10 mouse cellular contexts compared by ENCODE assay signal in the genomic region with DNA sequence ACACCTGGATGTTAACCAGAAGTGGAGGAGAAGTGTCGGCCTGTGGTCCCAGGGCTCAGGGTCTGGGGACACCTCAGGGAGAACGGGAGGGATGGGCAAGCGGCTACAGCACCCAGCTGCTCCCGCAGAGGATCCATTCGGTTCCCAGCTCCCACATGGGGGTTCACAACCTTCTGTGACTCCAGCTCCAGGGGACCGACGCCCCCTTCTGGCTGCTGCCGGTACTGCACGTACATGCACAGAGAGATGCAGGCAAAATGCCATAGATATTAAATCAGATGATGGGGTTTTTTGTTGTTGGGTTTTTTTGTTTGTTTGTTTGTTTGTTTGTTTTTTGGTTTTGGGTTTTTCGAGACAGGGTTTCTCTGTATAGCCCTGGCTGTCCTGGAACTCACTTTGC. TPM values are rescaled to one million over a fixed set of nuclear protein-coding genes. Genes with fewer than 3 reads are reported as not detected.
A peak's percentile ranks its signal among the peaks of the same experiment; 100 is the strongest.
DNase-seq lines count a peak whose midpoint lies in the region; ATAC-seq and TF ChIP-seq lines count a peak whose summit lies in the region.
"Had no signal": no experiment of that assay in that cellular context is flagged by ENCODE, and none has a peak within 500 bp of the region (broad histone marks: within the 10 kb centered on the region; RNA-seq: fewer than 3 reads in every experiment).

No protein-coding gene starts in this region.

- TF ChIP-seq RAD21 in MEL (IDR thresholded peaks at IDR 0.05; ENCODE audit: low read depth, low read length), result no peak

- TF ChIP-seq CTCF in gastrocnemius, adult 2 months (IDR thresholded peaks at IDR 0.05), result peak; percentile 71
- peak; percentile 64 to 85 (median 70) for TF ChIP-seq CTCF in MEL (IDR thresholded peaks at IDR 0.05 in 2 of 3, conservative IDR thresholded peaks at IDR 0.05 in 1 of 3; ENCODE audit: control insufficient read depth in 1 of 3, insufficient read depth in 1 of 3, low read depth in 2 of 3, low read length in 3 of 3, poor library complexity in 1 of 3, severe bottlenecking in 1 of 3)

- no peak overlapping the region for H3K4me2 ChIP-seq in midbrain, embryonic 11.5 days

- no peak for ATAC-seq in midbrain, embryonic 11.5 days (ENCODE audit: low FRiP score)
- no peak for ATAC-seq in inflammation-experienced regulatory T-cells, adult 6 months
- ATAC-seq: forebrain, embryonic 14.5 days had no signal

- no peak overlapping the region for H3K9ac ChIP-seq in midbrain, embryonic 11.5 days (ENCODE audit: low read length)
- no peak overlapping the region for H3K9ac ChIP-seq in MEL (ENCODE audit: control insufficient read depth, low read depth, low read length, poor library complexity, severe bottlenecking)

- H3K27ac ChIP-seq in gastrocnemius, adult 2 months, result no peak overlapping the region
- H3K27ac ChIP-seq in midbrain, embryonic 11.5 days (ENCODE audit: low read depth, low read length), result no peak overlapping the region
- H3K27ac ChIP-seq in midbrain, embryonic 10.5 days (replicated peaks), result no peak overlapping the region
- H3K27ac ChIP-seq in MEL (ENCODE audit: control insufficient read depth, low read depth, low read length), result no peak overlapping the region

- H3K4me3 ChIP-seq in gastrocnemius, adult 2 months, result no peak overlapping the region
- no peak overlapping the region for H3K4me3 ChIP-seq in midbrain, embryonic 11.5 days (ENCODE audit: low read depth, low read length)
- no peak overlapping the region; the same call in 1 of the 2 replicates for H3K4me3 ChIP-seq in midbrain, embryonic 10.5 days
- no peak overlapping the region for H3K4me3 ChIP-seq in MEL (ENCODE audit: control insufficient read depth in 1 of 2, insufficient read depth in 1 of 2, low read depth in 2 of 2, low read length in 2 of 2)

- 0 out of 2 replicates have a peak, but pooled peaks cover 2% of the 10 kb centered on the region for H3K4me1 ChIP-seq in midbrain, embryonic 11.5 days (ENCODE audit: control insufficient read depth, insufficient read depth, low read length)
- H3K4me1 ChIP-seq in midbrain, embryonic 10.5 days, result peaks cover 7% of the 10 kb centered on the region
- H3K4me1 ChIP-seq in MEL (ENCODE audit: control insufficient read depth in 1 of 2, insufficient read depth in 2 of 2, low read length in 2 of 2), result no peaks in the 10 kb centered on the region

- H3K36me3 ChIP-seq in midbrain, embryonic 11.5 days (ENCODE audit: control insufficient read depth, insufficient read depth, low read length), result peaks cover 15% of the 10 kb centered on the region
- peaks cover 36% of the 10 kb centered on the region for H3K36me3 ChIP-seq in midbrain, embryonic 10.5 days
- no peaks in the 10 kb centered on the region for H3K36me3 ChIP-seq in MEL (ENCODE audit: control insufficient read depth in 1 of 2, insufficient read depth in 2 of 2, low read length in 2 of 2)

- 52% methylated on average over 10 of the region's 10 CpGs for WGBS in midbrain, embryonic 11.5 days
- 53% methylated on average over 10 of the region's 10 CpGs for WGBS in midbrain, embryonic 10.5 days

- no peak for TF ChIP-seq POLR2A in MEL (IDR thresholded peaks at IDR 0.05; ENCODE audit: control insufficient read depth in 1 of 2, insufficient read depth in 1 of 2, low read depth in 1 of 2, low read length in 2 of 2, poor library complexity in 1 of 2)

- DNase-seq in gastrocnemius, adult 2 months, result no peak
- DNase-seq in gastrocnemius, postnatal 36 days, result no peak
- DNase-seq in midbrain, embryonic 11.5 days (ENCODE audit: low spot score, missing footprints), result peak; percentile 92
- DNase-seq in midbrain, embryonic 10.5 days (ENCODE audit: low spot score), result no peak
- DNase-seq in MEL (ENCODE audit: low read depth, low spot score), result peak; percentile 43
- peak; percentile 64 for DNase-seq in naive thymus-derived CD4-positive, alpha-beta T cell, adult 2 months (ENCODE audit: low read depth)
- no peak for DNase-seq in left cerebral cortex, adult 8-10 months (ENCODE audit: low spot score in 2 of 2)

- H3K79me2 ChIP-seq in MEL (ENCODE audit: control insufficient read depth, insufficient read depth, low read length, poor library complexity), result no peaks in the 10 kb centered on the region

- no peaks in the 10 kb centered on the region for H3K27me3 ChIP-seq in midbrain, embryonic 11.5 days (ENCODE audit: control insufficient read depth, insufficient read depth, low read length)
- H3K27me3 ChIP-seq in midbrain, embryonic 10.5 days (ENCODE audit: low read depth, poor library complexity, severe bottlenecking), result peaks cover 1% of the 10 kb centered on the region
- no peaks in the 10 kb centered on the region for H3K27me3 ChIP-seq in MEL (ENCODE audit: control insufficient read depth in 1 of 2, insufficient read depth in 2 of 2, low read length in 2 of 2)

- H3K9me3 ChIP-seq in midbrain, embryonic 11.5 days (ENCODE audit: control insufficient read depth, low read length), result no peaks in the 10 kb centered on the region
- H3K9me3 ChIP-seq in midbrain, embryonic 10.5 days (replicated peaks), result no peaks in the 10 kb centered on the region
- no peaks in the 10 kb centered on the region for H3K9me3 ChIP-seq in MEL (replicated peaks; ENCODE audit: insufficient read depth, low read length)

- intact Hi-C loops in gastrocnemius, adult 2 months (cut with DNase I), result loop anchor here (5.0 to 10.0 kb wide), 2 partner anchors 35 to 127 kb away; no protein-coding TSS in a partner anchor
- intact Hi-C loops in gastrocnemius, postnatal 36 days (cut with DNase I), result no loop called here

- TF ChIP-seq EP300 in MEL (IDR thresholded peaks at IDR 0.05; ENCODE audit: low read depth in 1 of 2, low read length in 2 of 2), result no peak

TF ChIP-seq in MEL, 35 proteins besides CTCF, POLR2A, EP300 and RAD21 (continues in another document):
- no peak for TF ChIP-seq USF1 (IDR thresholded peaks at IDR 0.05; ENCODE audit: low read depth, low read length)
- TF ChIP-seq TAL1 (IDR thresholded peaks at IDR 0.05; ENCODE audit: low read length), result no peak

RNA-seq across cellular contexts. Expression of gene Mex3d, which starts 9.7 kb away (rescaled TPM):
- 1 to 10 TPM; 4.7 to 5.1 TPM for total RNA-seq in gastrocnemius, adult 2 months (2021)
- total RNA-seq in gastrocnemius, postnatal 36 days (2021), result 1 to 10 TPM; 3.4 to 4.5 TPM
- 11.8 and 12.4 TPM in 2 replicates for polyA plus RNA-seq in midbrain, embryonic 11.5 days (2014; fragmentation: Nextera tagmentation; extraction: Ambion mirVana)
- 6.3 and 6.4 TPM in 2 replicates for polyA plus RNA-seq in midbrain, embryonic 10.5 days (2016; fragmentation: Nextera tagmentation; extraction: Ambion mirVana)
- 14.1 and 15.6 TPM in 2 replicates for total RNA-seq in MEL (2012; rRNA removed)
- 10 to 100 TPM in 1 of 2 experiments, not detected in 1; 18.8 TPM for polyA plus RNA-seq in MEL (2012; ENCODE audit: insufficient read depth in 1 of 2, insufficient read length in 2 of 2, low read depth in 1 of 2, low replicate concordance in 2 of 2, missing spikeins in 1 of 2)
- 1 to 10 TPM in 1 of 3 experiments, under 1 TPM in 2; 0.79 to 1.3 (median 0.79) TPM for polyA plus RNA-seq in inflammation-experienced regulatory T-cells, adult 6 months (2017; shearing (Covaris generic))
- 10 to 100 TPM; 18.9 to 20.3 (median 19.6) TPM for total RNA-seq in left cerebral cortex, adult 8-10 months (2022)

RNA-seq across cellular contexts. Expression of gene Plk5, which starts 21.5 kb away (rescaled TPM):
- under 1 TPM; 0.10 to 0.45 TPM for total RNA-seq in gastrocnemius, adult 2 months (2021)
- under 1 TPM; 0.15 to 0.20 TPM for total RNA-seq in gastrocnemius, postnatal 36 days (2021)
- polyA plus RNA-seq in midbrain, embryonic 11.5 days (2014; fragmentation: Nextera tagmentation; extraction: Ambion mirVana), result 0.05 and 0.22 TPM in 2 replicates
- polyA plus RNA-seq in midbrain, embryonic 10.5 days (2016; fragmentation: Nextera tagmentation; extraction: Ambion mirVana), result 0.12 and 0.32 TPM in 2 replicates
- 0.19 TPM in 1 of 2 replicates, not detected in the other for total RNA-seq in MEL (2012; rRNA removed)
- under 1 TPM in 1 of 2 experiments, not detected in 1; 0.19 TPM for polyA plus RNA-seq in MEL (2012; ENCODE audit: insufficient read depth in 1 of 2, insufficient read length in 2 of 2, low read depth in 1 of 2, low replicate concordance in 2 of 2, missing spikeins in 1 of 2)
- not detected for polyA plus RNA-seq in inflammation-experienced regulatory T-cells, adult 6 months (2017; shearing (Covaris generic))
- 10 to 100 TPM; 27.8 to 29.4 (median 28.7) TPM for total RNA-seq in left cerebral cortex, adult 8-10 months (2022)
- total RNA-seq: hematopoietic stem cell, adult 5-6 weeks had no signal

RNA-seq across cellular contexts. Expression of gene Mbd3, which starts 21.6 kb away (rescaled TPM):
- total RNA-seq in gastrocnemius, adult 2 months (2021), result 100 to 1,000 TPM; 105 to 116 TPM
- 10 to 100 TPM; 95.1 to 99.9 TPM for total RNA-seq in gastrocnemius, postnatal 36 days (2021)
- polyA plus RNA-seq in midbrain, embryonic 11.5 days (2014; fragmentation: Nextera tagmentation; extraction: Ambion mirVana), result 222 and 252 TPM in 2 replicates
- polyA plus RNA-seq in midbrain, embryonic 10.5 days (2016; fragmentation: Nextera tagmentation; extraction: Ambion mirVana), result 338 and 351 TPM in 2 replicates
- 81.4 and 86.9 TPM in 2 replicates for total RNA-seq in MEL (2012; rRNA removed)
- polyA plus RNA-seq in MEL (2012; ENCODE audit: insufficient read depth in 1 of 2, insufficient read length in 2 of 2, low read depth in 1 of 2, low replicate concordance in 2 of 2, missing spikeins in 1 of 2), result 100 to 1,000 TPM in 1 of 2 experiments, not detected in 1; 289 TPM
- 10 to 100 TPM; 19.2 to 30.4 (median 25.9) TPM for polyA plus RNA-seq in inflammation-experienced regulatory T-cells, adult 6 months (2017; shearing (Covaris generic))
- 100 to 1,000 TPM; 146 to 152 (median 149) TPM for total RNA-seq in left cerebral cortex, adult 8-10 months (2022)

RNA-seq across cellular contexts. Expression of gene Uqcr11, which starts 28.9 kb away (rescaled TPM):
- 1,000 to 10,000 TPM in 1 of 2 experiments, 100 to 1,000 TPM in 1; 776 to 1,068 TPM for total RNA-seq in gastrocnemius, adult 2 months (2021)
- 100 to 1,000 TPM; 825 to 866 TPM for total RNA-seq in gastrocnemius, postnatal 36 days (2021)
- 404 and 476 TPM in 2 replicates for polyA plus RNA-seq in midbrain, embryonic 11.5 days (2014; fragmentation: Nextera tagmentation; extraction: Ambion mirVana)
- polyA plus RNA-seq in midbrain, embryonic 10.5 days (2016; fragmentation: Nextera tagmentation; extraction: Ambion mirVana), result 610 and 635 TPM in 2 replicates
- total RNA-seq in MEL (2012; rRNA removed), result 879 and 935 TPM in 2 replicates
- polyA plus RNA-seq in MEL (2012; ENCODE audit: insufficient read depth in 1 of 2, insufficient read length in 2 of 2, low read depth in 1 of 2, low replicate concordance in 2 of 2, missing spikeins in 1 of 2), result 100 to 1,000 TPM in 1 of 2 experiments, not detected in 1; 481 TPM
- polyA plus RNA-seq in inflammation-experienced regulatory T-cells, adult 6 months (2017; shearing (Covaris generic)), result 100 to 1,000 TPM; 289 to 335 (median 330) TPM
- 100 to 1,000 TPM; 332 to 408 (median 366) TPM for total RNA-seq in left cerebral cortex, adult 8-10 months (2022)

RNA-seq across cellular contexts. Expression of gene Adamtsl5, which starts 29.5 kb away (rescaled TPM):
- 10 to 100 TPM; 26.2 to 43.3 TPM for total RNA-seq in gastrocnemius, adult 2 months (2021)
- 10 to 100 TPM; 27.4 to 38.1 TPM for total RNA-seq in gastrocnemius, postnatal 36 days (2021)
- 0.11 and 0.31 TPM in 2 replicates for polyA plus RNA-seq in midbrain, embryonic 11.5 days (2014; fragmentation: Nextera tagmentation; extraction: Ambion mirVana)
- polyA plus RNA-seq in midbrain, embryonic 10.5 days (2016; fragmentation: Nextera tagmentation; extraction: Ambion mirVana), result 0.48 and 0.91 TPM in 2 replicates
- total RNA-seq in MEL (2012; rRNA removed), result 2.4 and 3.9 TPM in 2 replicates
- polyA plus RNA-seq in MEL (2012; ENCODE audit: insufficient read depth in 1 of 2, insufficient read length in 2 of 2, low read depth in 1 of 2, low replicate concordance in 2 of 2, missing spikeins in 1 of 2), result 10 to 100 TPM in 1 of 2 experiments, not detected in 1; 16.5 TPM
- polyA plus RNA-seq in inflammation-experienced regulatory T-cells, adult 6 months (2017; shearing (Covaris generic)), result not detected
- 10 to 100 TPM; 10.7 to 12.1 (median 11.5) TPM for total RNA-seq in left cerebral cortex, adult 8-10 months (2022)

Comparison
In these comparisons a context has a peak if more than half of its experiments do, and no peak if none do; other contexts are left out.
1. DNase-seq: peak in midbrain, embryonic 11.5 days (single experiment), MEL (single experiment) and naive thymus-derived CD4-positive, alpha-beta T cell, adult 2 months (single experiment); none in gastrocnemius, adult 2 months (single experiment), gastrocnemius, postnatal 36 days (0 of 2), midbrain, embryonic 10.5 days (single experiment) and left cerebral cortex, adult 8-10 months (0 of 2).
2. RNA of gene Plk5, which starts 21.5 kb away (total RNA-seq): 27.8 to 29.4 TPM in left cerebral cortex, adult 8-10 months; 0.10 to 0.45 TPM in gastrocnemius, adult 2 months, 0.15 to 0.20 TPM in gastrocnemius, postnatal 36 days and 0.19 TPM in MEL; every median in the first group is over 10 times any median in the second.